Mouse (Mus musculus) common myeloid progenitor, adult 5-6 weeks (primary cell): ENCODE measurements at regions not wholly inside any gene's neighbourhood (a gene's known extent, or its start where the extent isn't known, plus 50 kb on each side); places are given as distances from the start of the nearest gene placed in this dataset.

Source experiments
- ATAC-seq: replicated peaks from 2 replicates; pipeline ENCODE4 v1.8.0; 2016; ENCODE audit warnings: low read depth, mild to moderate bottlenecking, moderate TSS enrichment, inconsistent platforms; ENCODE audit not compliant: poor library complexity, severe bottlenecking

DNA sequence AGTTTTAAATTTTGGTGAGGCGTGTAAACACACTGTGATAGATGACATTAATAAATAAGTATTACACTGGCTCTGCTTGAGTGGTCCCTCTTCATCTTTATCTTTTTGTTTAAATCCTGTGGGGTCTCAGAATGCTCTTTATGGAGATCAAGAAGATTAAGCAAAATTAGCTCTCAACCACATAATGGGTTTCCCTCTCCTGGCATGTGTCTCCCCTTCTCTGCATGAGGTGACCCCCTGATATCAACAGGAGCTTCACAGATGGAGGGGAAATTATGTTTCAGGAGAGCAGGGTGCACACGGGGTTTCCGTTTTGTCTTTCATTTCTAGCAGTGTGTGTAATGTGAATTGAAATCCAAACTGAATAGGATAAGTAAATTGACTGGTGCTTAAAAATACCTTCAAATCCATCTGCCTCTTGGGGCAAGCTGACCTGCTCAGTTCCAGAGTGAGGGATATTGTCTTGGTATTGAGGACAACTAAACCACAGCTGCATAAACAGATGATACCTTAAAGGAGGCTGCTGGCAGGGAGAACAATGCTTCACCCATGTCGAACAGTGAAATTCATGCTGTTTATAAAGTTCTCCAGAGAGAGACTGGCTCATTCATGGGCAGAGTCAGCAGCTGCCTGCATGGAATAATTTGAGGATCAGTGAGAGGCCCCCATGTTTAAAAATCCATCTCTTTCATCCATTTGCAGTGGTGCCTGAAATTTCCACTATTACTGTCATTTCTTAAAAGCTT lies 518.3 kb upstream of the Nr2f1 start:
- ATAC-seq = no peak

GRCm38 (mm10) chr13:78717159-78717558 lies 517.6 kb upstream of the Nr2f1 start:
- ATAC-seq = no peak

DNA sequence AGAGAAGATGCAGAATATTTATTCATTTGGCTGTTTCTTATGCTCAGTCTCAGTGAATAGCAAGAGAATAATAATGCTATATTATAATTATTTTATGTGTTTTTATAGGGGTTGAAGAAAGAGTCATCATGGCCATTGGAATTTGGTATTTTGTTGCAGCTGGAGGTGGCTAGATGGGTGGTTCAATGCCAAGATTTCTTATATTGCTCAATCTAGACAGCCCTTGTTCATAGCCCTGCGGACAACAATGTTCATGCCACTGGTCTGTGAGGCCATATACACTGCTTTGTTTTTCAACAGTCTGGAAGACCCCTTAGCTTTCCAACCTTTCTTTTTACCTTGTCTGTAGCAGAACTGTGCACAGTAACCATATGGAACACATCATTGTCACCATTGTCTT lies 505.1 kb upstream of the Nr2f1 start:
- no peak for ATAC-seq

DNA sequence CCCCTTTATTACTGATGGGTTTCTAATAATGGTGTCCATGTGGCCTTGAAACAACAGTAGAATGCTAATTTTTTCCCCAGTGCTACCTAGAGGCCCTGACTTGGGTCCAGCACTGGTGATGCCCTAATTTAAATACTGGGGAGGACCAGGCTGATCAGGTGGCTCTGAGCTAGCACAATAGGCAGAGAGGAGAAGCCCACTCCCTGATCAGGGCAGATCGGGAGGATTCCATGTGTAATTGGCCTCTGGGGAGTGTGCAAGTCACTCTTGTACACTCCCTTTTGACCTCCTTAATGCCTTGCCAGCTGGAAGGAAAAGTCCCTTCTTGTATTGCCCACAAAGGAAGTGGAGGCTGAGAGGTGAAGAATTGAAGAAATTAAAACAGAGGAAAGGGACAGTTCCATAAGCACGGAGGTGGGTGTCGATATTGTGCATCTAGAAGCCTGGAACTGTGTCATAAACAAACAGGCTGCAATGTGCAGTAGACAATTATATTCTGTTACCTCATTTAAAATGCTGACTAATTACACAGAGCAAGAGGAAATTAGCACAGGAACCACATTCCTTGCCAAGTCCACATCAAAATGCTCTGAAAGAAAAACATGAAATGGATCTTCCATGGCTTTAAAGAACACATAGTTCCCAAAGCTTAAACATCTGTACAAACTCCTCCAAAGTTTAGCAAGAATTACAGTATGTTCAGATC lies 498.4 kb upstream of the Nr2f1 start:
- no peak for ATAC-seq

DNA sequence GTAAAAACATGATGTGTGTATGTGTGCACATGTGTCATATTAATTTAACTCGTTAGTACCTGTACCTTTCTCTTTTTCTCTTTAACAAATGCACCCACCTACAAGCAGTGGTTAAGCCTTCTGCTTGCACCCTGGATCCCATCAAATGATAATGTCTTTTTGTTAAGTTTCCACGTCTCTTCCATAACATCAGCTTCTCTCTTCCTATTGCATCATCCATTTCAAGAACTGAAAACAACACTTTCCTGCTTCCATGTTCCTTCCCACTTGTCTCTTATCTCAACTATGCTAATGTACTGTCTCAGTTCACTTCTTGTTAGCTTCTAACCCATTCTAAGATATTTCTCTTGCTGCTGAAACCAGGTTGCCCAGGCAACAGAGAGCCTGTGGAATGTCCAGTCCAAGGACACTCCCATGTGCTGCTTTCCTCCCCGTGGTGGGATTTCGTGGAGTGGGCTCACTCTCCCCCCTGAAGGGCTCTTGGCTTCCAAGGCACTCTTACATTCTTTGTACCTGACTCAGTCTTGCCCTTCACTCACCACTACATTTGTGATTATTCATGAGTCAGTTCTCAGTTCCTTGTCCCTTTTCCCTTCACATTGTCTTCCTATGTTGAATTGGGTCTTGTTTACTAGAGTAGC lies 479.8 kb upstream of the Nr2f1 start:
- no peak for ATAC-seq

DNA sequence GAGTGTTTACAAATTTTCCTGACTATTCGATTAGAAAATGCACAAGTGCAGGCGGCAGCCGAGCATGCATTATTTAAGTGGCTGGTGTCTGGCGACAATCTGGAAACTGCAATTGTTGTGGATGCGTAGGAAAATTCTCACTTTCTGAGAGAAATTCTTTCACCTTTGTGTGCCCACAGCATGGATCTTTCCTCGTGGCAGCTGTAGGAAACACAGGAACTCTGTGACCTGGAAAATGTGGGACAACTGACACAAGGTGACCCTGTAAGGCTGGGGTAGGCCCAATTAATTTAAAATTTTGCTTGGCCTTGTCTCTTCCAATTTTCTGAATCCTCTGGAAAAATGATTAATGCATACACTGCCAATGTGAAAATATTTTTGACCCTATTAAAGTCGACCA lies 478.7 kb upstream of the Nr2f1 start:
- ATAC-seq = no peak

- ATAC-seq = no peak
Observed at GRCm38 (mm10) chr13:78658285-78658684, 458.7 kb upstream of the Nr2f1 start.

GRCm38 (mm10) chr13:78656766-78657165 lies 457.2 kb upstream of the Nr2f1 start:
- ATAC-seq = no peak

DNA sequence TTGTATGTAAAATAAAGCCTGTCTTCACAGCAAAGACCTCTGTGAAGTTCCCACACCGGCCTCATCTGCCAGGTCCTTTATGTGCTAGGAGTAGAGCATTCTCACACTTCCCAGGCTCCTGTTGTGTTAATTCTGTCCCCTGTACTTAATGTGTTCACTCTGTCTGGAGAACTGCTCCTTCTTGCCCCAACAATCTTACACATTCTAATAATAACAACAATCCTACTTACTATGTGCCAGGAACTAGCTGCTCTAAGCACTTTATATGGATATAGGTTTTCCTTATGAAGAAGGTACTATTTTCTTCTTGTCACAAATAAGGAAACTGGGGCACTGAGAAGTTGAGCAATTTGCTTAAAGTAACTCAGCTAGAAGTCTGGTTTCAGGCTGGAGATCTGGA lies 456.6 kb upstream of the Nr2f1 start:
- no peak for ATAC-seq

DNA sequence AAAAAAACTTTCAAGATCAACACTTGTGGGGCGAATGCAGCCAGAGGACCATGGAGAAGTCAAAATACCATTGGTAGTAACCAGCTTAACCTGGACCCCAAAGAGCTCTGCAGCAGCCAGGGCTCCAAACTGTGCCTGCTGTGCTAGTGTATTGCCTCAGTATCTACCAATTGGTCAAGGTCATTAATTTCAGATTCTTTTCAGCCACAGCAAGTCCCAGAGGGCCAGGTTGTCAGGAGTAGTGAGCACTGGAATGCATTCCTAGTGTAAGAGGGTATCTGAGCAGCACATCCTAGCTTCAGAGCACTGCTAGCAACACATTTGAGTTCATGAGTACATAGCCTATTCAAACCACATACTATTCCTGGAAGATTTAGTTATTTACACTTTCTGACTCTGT lies 451.3 kb upstream of the Nr2f1 start:
- no peak for ATAC-seq

GRCm38 (mm10) chr13:78644556-78644955 lies 445.0 kb upstream of the Nr2f1 start:
- no peak for ATAC-seq

DNA sequence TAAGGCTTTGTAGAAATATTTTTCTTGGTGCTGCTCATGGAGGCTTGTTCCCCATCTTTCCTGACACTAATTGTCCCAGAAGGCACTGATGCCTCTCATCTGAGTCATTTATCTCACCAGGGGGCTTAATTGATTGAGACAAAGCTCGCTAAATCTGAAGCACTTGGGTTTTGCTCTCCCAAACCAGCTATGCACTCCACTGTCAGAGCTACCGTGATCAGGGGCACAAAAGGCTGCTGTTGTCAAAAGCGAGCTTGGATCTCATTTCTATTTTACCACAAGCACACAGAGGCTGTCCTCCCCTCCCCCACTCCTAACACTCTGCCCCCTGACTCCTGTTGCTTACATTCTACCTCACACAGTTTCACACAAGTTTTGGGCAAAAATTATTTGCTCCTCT lies 443.5 kb upstream of the Nr2f1 start:
- no peak for ATAC-seq

DNA sequence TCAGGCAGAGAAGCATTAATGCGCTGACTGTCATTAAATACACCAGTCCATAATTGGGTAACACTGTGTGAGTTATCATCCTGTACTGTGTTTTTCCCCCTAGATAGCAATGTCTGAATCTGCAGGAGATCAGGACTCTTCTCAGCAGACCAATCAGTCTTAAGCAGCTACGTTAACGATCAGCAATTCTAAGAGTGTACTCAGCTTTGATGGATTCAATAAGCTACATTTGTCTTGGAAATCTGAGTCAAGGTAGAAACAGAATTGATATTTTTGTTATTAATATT lies 442.8 kb upstream of the Nr2f1 start:
- ATAC-seq = no peak

GRCm38 (mm10) chr13:78641687-78642442 lies 442.3 kb upstream of the Nr2f1 start:
- no peak for ATAC-seq

DNA sequence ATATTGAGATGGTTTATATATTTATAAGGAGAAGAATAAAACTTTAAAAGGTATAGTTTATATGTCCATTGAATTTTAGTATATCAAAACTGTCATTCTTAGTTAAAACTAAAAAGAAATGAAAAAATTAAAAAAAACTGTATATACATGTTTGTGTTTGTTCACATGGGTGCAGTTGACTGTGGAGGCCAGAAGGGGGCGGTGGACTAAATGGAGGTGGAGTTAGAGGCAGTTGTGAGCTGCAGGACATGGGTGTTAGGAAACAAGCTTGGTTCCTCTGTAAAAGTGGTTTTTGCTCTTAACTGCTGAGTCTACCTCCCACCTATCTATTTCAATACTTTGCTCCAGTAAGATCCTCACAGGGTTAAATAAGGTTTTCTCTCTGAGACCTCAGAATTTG lies 440.8 kb upstream of the Nr2f1 start:
- no peak for ATAC-seq

GRCm38 (mm10) chr13:78638462-78638861 lies 438.9 kb upstream of the Nr2f1 start:
- ATAC-seq = no peak

GRCm38 (mm10) chr13:78631609-78632008 lies 432.1 kb upstream of the Nr2f1 start:
- no peak for ATAC-seq

DNA sequence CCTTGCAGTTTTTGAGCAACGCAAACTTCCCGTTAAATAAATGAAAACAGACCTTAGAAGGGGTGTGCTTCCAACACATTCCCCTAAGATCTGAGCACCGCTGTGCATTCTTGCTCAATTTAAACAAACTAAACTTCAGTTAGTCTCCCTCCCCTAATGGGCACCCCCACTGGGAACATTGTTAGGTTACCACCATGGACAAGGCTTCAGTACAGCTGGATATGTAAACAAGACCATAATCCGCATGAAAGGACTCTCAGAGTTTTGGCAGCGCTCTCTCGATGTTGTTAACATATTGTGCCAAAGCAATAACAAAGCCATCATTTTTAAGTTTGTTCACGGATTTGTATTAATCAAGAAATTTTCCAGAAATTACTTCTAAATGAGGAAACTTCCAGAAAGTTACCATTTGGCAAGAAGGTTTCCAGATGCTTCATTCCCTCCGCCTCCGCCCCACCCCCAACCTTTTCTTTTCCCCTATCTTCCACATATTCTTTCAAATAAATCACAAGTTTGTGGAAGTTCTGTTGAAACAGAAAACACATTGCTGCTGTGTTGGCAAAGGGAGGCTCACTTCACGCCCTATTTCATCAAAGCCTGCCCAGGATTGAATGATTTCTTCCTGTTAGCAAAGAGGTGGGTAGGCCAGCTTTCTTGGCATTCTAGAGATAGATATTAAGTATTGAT lies 429.6 kb upstream of the Nr2f1 start:
- no peak for ATAC-seq

DNA sequence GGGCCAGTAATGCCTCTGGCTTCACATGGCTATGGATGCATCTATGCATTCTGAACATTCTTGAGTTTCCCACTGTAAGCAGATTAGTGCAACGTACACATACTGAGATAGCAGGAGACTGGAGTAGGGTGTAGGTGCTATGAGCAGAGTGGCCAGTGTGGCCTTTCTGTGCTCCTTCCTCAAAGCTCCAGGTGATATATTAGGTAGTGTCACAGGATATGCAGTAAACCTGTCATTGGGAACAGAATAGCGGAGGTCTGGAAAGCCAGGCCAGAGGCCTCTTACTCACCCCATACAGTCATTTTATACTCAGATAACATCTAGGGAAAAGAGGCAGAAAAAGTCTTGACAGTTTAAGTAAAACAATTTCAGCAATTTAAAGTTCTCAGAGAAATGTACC lies 424.1 kb upstream of the Nr2f1 start:
- ATAC-seq = no peak

DNA sequence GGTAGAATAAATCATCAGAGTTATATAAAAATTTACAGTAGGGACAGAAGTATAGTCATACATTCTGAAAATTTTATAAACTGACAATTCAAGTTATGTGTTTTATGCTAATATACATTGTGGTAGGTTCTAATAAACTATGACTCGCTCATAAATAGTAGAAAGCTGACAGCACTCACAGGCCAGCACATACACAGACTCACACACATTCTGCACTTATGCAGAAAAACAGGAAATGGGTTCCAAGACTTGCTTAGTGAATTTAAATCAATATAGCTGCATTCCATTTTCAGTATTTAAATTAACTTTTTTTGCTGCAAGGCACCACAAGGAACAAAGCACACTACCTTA lies 403.3 kb upstream of the Nr2f1 start:
- ATAC-seq = no peak
